Mouse (Mus musculus) forebrain, embryonic 16.5 days (tissue): ENCODE measurements around the gene Birc7. TPM values are rescaled to one million over a fixed set of nuclear protein-coding genes. Genes with fewer than 3 reads are reported as not detected.
A peak's percentile ranks its signal among the peaks of the same experiment; 100 is the strongest.

Source experiments
- ATAC-seq: fragments of 200-750 bp; cut with Nextera tagmentation; 2 replicates; pipeline ENCODE4 v1.8.0; 2017; ENCODE audit warnings: mild to moderate bottlenecking, moderate library complexity
- H3K27ac ChIP-seq: fragments of 300-500 bp; sonication (generic); 2 replicates; pipeline ENCODE4 v1.5.1; 2014; ENCODE audit warnings: low read length, control low read depth
- H3K27me3 ChIP-seq: fragments of 300-500 bp; sonication (generic); replicated peaks from 2 replicates; pipeline ENCODE4 v1.6.1; 2014; ENCODE audit warnings: low read length; ENCODE audit not compliant: control insufficient read depth, insufficient read depth
- H3K36me3 ChIP-seq: fragments of 300-500 bp; sonication (generic); 2 replicates; pipeline ENCODE4 v1.6.1; 2014; ENCODE audit not compliant: control insufficient read depth, insufficient read depth
- H3K4me1 ChIP-seq: fragments of 300-500 bp; sonication (generic); replicated peaks from 2 replicates; pipeline ENCODE4 v1.6.1; 2014; ENCODE audit warnings: low read length; ENCODE audit not compliant: control insufficient read depth, insufficient read depth
- H3K4me2 ChIP-seq: fragments of 300-500 bp; sonication (generic); 2 replicates; pipeline ENCODE4 v1.6.1; 2014; ENCODE audit warnings: mild to moderate bottlenecking, low read length, control low read depth
- H3K4me3 ChIP-seq: fragments of 300-500 bp; sonication (generic); replicated peaks from 2 replicates; pipeline ENCODE4 v1.5.1; 2014; ENCODE audit warnings: mild to moderate bottlenecking, low read length, control low read depth
- H3K9ac ChIP-seq: fragments of 300-500 bp; sonication (generic); replicated peaks from 2 replicates; pipeline ENCODE4 v1.6.1; 2014; ENCODE audit warnings: low read depth, low read length, control low read depth
- H3K9me3 ChIP-seq: fragments of 300-500 bp; sonication (generic); 2 replicates; pipeline ENCODE4 v1.6.1; 2016; ENCODE audit warnings: low read length; ENCODE audit not compliant: control insufficient read depth
- WGBS: fragments of 180-500 bp; shearing (Covaris S2); extraction: QIAGEN DNeasy Blood & Tissue Kit; methylation state at CpG from one replicate; pipeline ENCODE4 v1.1.7; 2014; 5-methylcytosine and 5-hydroxymethylcytosine counted together
- polyA plus RNA-seq: library from polyadenylated mRNA; unstranded; fragments of >200 nt; fragmentation: Nextera tagmentation; extraction: Ambion mirVana; gene quantifications from 2 replicates; pipeline ENCODE4 v1.2.1, GENCODE M21; 2015

Gene Birc7
- polyA plus RNA-seq, 1 experiment from 2014 or later = not detected

- Histone ChIP-seq H3K9ac (0 out of 2 replicates have a peak overlapping the region, but pooled peaks have one; percentile 5), H3K36me3 (no peaks in the 10 kb centered on the region), H3K4me1 (peaks cover 25% of the 10 kb centered on the region), H3K4me2 (no peak overlapping the region), H3K4me3 (no peak overlapping the region), H3K27ac (peak overlapping the region; percentile 53), H3K27me3 (no peaks in the 10 kb centered on the region), H3K9me3 (no peaks in the 10 kb centered on the region)
- WGBS = 66% methylated on average over 6 of the region's 6 CpGs
- ATAC-seq = no peak
These were observed 31.0 kb upstream of the Birc7 start for GRCm38 (mm10) chr2:180897857-180898256.

GRCm38 (mm10) chr2:180902086-180902485 lies 26.7 kb upstream of the Birc7 start:
- 46% methylated on average over 2 of the region's 2 CpGs for WGBS
- no peaks in the 10 kb centered on the region for H3K27me3 ChIP-seq
- ATAC-seq = no peak
- peaks cover 12% of the 10 kb centered on the region for H3K4me1 ChIP-seq
- H3K9me3 ChIP-seq = no peaks in the 10 kb centered on the region
- no peak overlapping the region for H3K4me3 ChIP-seq
- no peak overlapping the region for H3K9ac ChIP-seq
- H3K36me3 ChIP-seq = peaks cover 4% of the 10 kb centered on the region
- H3K27ac ChIP-seq = no peak overlapping the region
- H3K4me2 ChIP-seq = no peak overlapping the region

- no peaks in the 10 kb centered on the region for H3K27me3 ChIP-seq
- peaks cover 4% of the 10 kb centered on the region for H3K36me3 ChIP-seq
- no peak overlapping the region for H3K4me2 ChIP-seq
- H3K4me3 ChIP-seq = no peak overlapping the region
- H3K4me1 ChIP-seq = peaks cover 7% of the 10 kb centered on the region
- WGBS = 92% methylated on average over 18 of the region's 18 CpGs
- H3K27ac ChIP-seq = no peak overlapping the region
- no peak overlapping the region for H3K9ac ChIP-seq
- no peaks in the 10 kb centered on the region for H3K9me3 ChIP-seq
- no peak for ATAC-seq
These were observed 24.2 kb upstream of the Birc7 start for GRCm38 (mm10) chr2:180904435-180905208.

GRCm38 (mm10) chr2:180905556-180906221 lies 23.1 kb upstream of the Birc7 start:
- Histone ChIP-seq H3K27me3 (no peaks in the 10 kb centered on the region), H3K4me1 (peaks cover 7% of the 10 kb centered on the region), H3K9me3 (no peaks in the 10 kb centered on the region), H3K27ac (no peak overlapping the region), H3K4me3 (no peak overlapping the region), H3K4me2 (no peak overlapping the region), H3K36me3 (peaks cover 4% of the 10 kb centered on the region), H3K9ac (no peak overlapping the region)
- ATAC-seq = no peak
- WGBS = 76% methylated on average over 5 of the region's 5 CpGs

- no peak for ATAC-seq
- Histone ChIP-seq H3K9ac (no peak overlapping the region), H3K27ac (no peak overlapping the region), H3K4me1 (peaks cover 5% of the 10 kb centered on the region), H3K4me2 (no peak overlapping the region), H3K9me3 (no peaks in the 10 kb centered on the region), H3K27me3 (no peaks in the 10 kb centered on the region), H3K4me3 (no peak overlapping the region), H3K36me3 (peaks cover 13% of the 10 kb centered on the region)
- WGBS = 93% methylated on average over 12 of the region's 12 CpGs
These were observed 17.9 kb upstream of the Birc7 start for GRCm38 (mm10) chr2:180910928-180911327.

- Histone ChIP-seq H3K36me3 (peaks cover 25% of the 10 kb centered on the region), H3K4me1 (peaks cover 13% of the 10 kb centered on the region), H3K9ac (no peak overlapping the region), H3K27ac (no peak overlapping the region), H3K4me3 (no peak overlapping the region), H3K9me3 (no peaks in the 10 kb centered on the region), H3K27me3 (no peaks in the 10 kb centered on the region), H3K4me2 (no peak overlapping the region)
- no peak for ATAC-seq
- 78% methylated on average over 3 of the region's 3 CpGs for WGBS
These were observed 12.9 kb upstream of the Birc7 start for GRCm38 (mm10) chr2:180915886-180916433.

GRCm38 (mm10) chr2:180919913-180920809 lies 8.7 kb upstream of the Birc7 start:
- Histone ChIP-seq H3K27ac (peak overlapping the region; percentile 31; the same call in 1 of the 2 replicates), H3K27me3 (no peaks in the 10 kb centered on the region), H3K36me3 (peaks cover 12% of the 10 kb centered on the region), H3K4me1 (peaks cover 16% of the 10 kb centered on the region), H3K9ac (peak overlapping the region; percentile 98), H3K4me2 (peak overlapping the region; percentile 80), H3K9me3 (no peaks in the 10 kb centered on the region), H3K4me3 (peak overlapping the region; percentile 99)
- WGBS = under 1% methylated on average over 61 of the region's 61 CpGs
- ATAC-seq = peak; percentile 70

GRCm38 (mm10) chr2:180920810-180921400 lies 7.9 kb upstream of the Birc7 start, which contains the start of gene Ythdf1:
Gene Ythdf1, minus strand, starts transcription at chr2:180920949.
- peak within 1 kb of the TSS; percentile 80 for H3K4me2 ChIP-seq
- WGBS = under 1% methylated on average over 38 of the region's 56 CpGs
- peak within 1 kb of the TSS; percentile 98 for H3K9ac ChIP-seq
- peaks cover 16% of the 10 kb centered on the region for H3K4me1 ChIP-seq
- H3K27ac ChIP-seq = peak within 1 kb of the TSS; percentile 31; the same call in 1 of the 2 replicates
- H3K36me3 ChIP-seq = peaks cover 12% of the 10 kb centered on the region
- peak within 1 kb of the TSS; percentile 99 for H3K4me3 ChIP-seq
- H3K9me3 ChIP-seq = no peaks in the 10 kb centered on the region
- ATAC-seq = peak; percentile 97
- no peaks in the 10 kb centered on the region for H3K27me3 ChIP-seq
